12 mouse cellular contexts compared by ENCODE assay signal in genomic region chr15:51720873-51721308, GRCm38 (mm10).
DNase-seq lines count a peak whose midpoint lies in the region; ATAC-seq and TF ChIP-seq lines count a peak whose summit lies in the region.
"Had no signal": no experiment of that assay in that cellular context is flagged by ENCODE, and none has a peak within 500 bp of the region (broad histone marks: within the 10 kb centered on the region; RNA-seq: fewer than 3 reads in every experiment).

No protein-coding gene starts in this region.

- WGBS in cerebellum, adult 2 months: 18% methylated on average over 9 of the region's 9 CpGs
- WGBS in stomach, embryonic 14.5 days: 34% methylated on average over 8 of the region's 9 CpGs
- WGBS in stomach, postnatal 0 days: 50% methylated on average over 9 of the region's 9 CpGs
- WGBS in limb, embryonic 13.5 days: 8% methylated on average over 9 of the region's 9 CpGs

- H3K36me3 ChIP-seq in stomach, embryonic 14.5 days (ENCODE audit: control insufficient read depth, insufficient read depth, low read length): no peaks in the 10 kb centered on the region
- no peaks in the 10 kb centered on the region for H3K36me3 ChIP-seq in stomach, postnatal 0 days (ENCODE audit: control insufficient read depth, insufficient read depth, low read length)
- H3K36me3 ChIP-seq in limb, embryonic 13.5 days: no peaks in the 10 kb centered on the region

- no peaks in the 10 kb centered on the region for H3K4me1 ChIP-seq in cerebellum, adult 2 months (ENCODE audit: control insufficient read depth, insufficient read depth, low read length)
- no peaks in the 10 kb centered on the region for H3K4me1 ChIP-seq in stomach, embryonic 14.5 days (ENCODE audit: control insufficient read depth, insufficient read depth, low read length)
- H3K4me1 ChIP-seq in stomach, postnatal 0 days (replicated peaks; ENCODE audit: control insufficient read depth, insufficient read depth): no peaks in the 10 kb centered on the region
- H3K4me1 ChIP-seq in limb, embryonic 13.5 days: peaks cover 25% of the 10 kb centered on the region

- no peaks in the 10 kb centered on the region for H3K9me3 ChIP-seq in stomach, embryonic 14.5 days (ENCODE audit: control insufficient read depth, low read depth, low read length)
- no peaks in the 10 kb centered on the region for H3K9me3 ChIP-seq in stomach, postnatal 0 days (ENCODE audit: control insufficient read depth, low read length)
- no peaks in the 10 kb centered on the region for H3K9me3 ChIP-seq in limb, embryonic 13.5 days

- no peak overlapping the region for H3K4me3 ChIP-seq in cerebellum, adult 2 months (replicated peaks; ENCODE audit: insufficient read depth, low read depth, low read length)
- H3K4me3 ChIP-seq in stomach, embryonic 14.5 days (ENCODE audit: low read depth, low read length): no peak overlapping the region
- H3K4me3 ChIP-seq in stomach, postnatal 0 days (ENCODE audit: low read depth, low read length): no peak overlapping the region
- no peak overlapping the region for H3K4me3 ChIP-seq in limb, embryonic 13.5 days

- TF ChIP-seq EP300 in stomach, postnatal 0 days (optimal IDR thresholded peaks at IDR 0.05): no peak

- H3K4me2 ChIP-seq in stomach, embryonic 14.5 days (replicated peaks; ENCODE audit: low read depth, low read length): no peak overlapping the region
- H3K4me2 ChIP-seq in stomach, postnatal 0 days (replicated peaks; ENCODE audit: low read depth): no peak overlapping the region
- H3K4me2 ChIP-seq in limb, embryonic 13.5 days (replicated peaks): peak overlapping the region; percentile 37

- TF ChIP-seq CTCF in cerebellum, adult 2 months (IDR thresholded peaks at IDR 0.05; ENCODE audit: borderline replicate concordance, insufficient read depth, low read depth, low read length): no peak
- no peak for TF ChIP-seq CTCF in stomach, postnatal 0 days (IDR thresholded peaks at IDR 0.05; ENCODE audit: low read depth)

- ATAC-seq in stomach, embryonic 14.5 days (ENCODE audit: insufficient number of reproducible peaks, insufficient read depth, low FRiP score, low read depth): no peak
- no peak for ATAC-seq in stomach, postnatal 0 days (ENCODE audit: low FRiP score, low TSS enrichment)
- ATAC-seq in limb, embryonic 13.5 days (ENCODE audit: low FRiP score, low read depth): peak; percentile 82
- no peak for ATAC-seq in inflammation-experienced regulatory T-cells, adult 6 months

- H3K9ac ChIP-seq in stomach, embryonic 14.5 days (replicated peaks; ENCODE audit: low read depth, low read length): no peak overlapping the region
- H3K9ac ChIP-seq in stomach, postnatal 0 days (ENCODE audit: low read length): no peak overlapping the region
- peak overlapping the region; percentile 15; the same call in 1 of the 2 replicates for H3K9ac ChIP-seq in limb, embryonic 13.5 days

- no peaks in the 10 kb centered on the region for H3K27me3 ChIP-seq in cerebellum, adult 2 months (ENCODE audit: control insufficient read depth, insufficient read depth, low read length)
- no peaks in the 10 kb centered on the region for H3K27me3 ChIP-seq in stomach, embryonic 14.5 days (ENCODE audit: control insufficient read depth, insufficient read depth, low read length)
- H3K27me3 ChIP-seq in stomach, postnatal 0 days (ENCODE audit: control insufficient read depth, insufficient read depth, low read length): no peaks in the 10 kb centered on the region
- no peaks in the 10 kb centered on the region for H3K27me3 ChIP-seq in limb, embryonic 13.5 days

- no peak overlapping the region for H3K27ac ChIP-seq in cerebellum, adult 2 months (ENCODE audit: insufficient read depth, low read length)
- H3K27ac ChIP-seq in stomach, embryonic 14.5 days (ENCODE audit: low read length): 0 out of 2 replicates have a peak overlapping the region, but pooled peaks have one; percentile 21
- H3K27ac ChIP-seq in stomach, postnatal 0 days (replicated peaks): no peak overlapping the region
- peak overlapping the region; percentile 85 for H3K27ac ChIP-seq in limb, embryonic 13.5 days

- TF ChIP-seq POLR2A in cerebellum, adult 2 months (IDR thresholded peaks at IDR 0.05; ENCODE audit: borderline replicate concordance, insufficient read depth, low read length): no peak

- peak; percentile 23 to 37 for DNase-seq in cerebellum, postnatal 14 days
- DNase-seq in cerebellum, adult 2 months: no peak
- no peak for DNase-seq in stomach, postnatal 0 days (ENCODE audit: low spot score)
- no peak for DNase-seq in thymus, postnatal 0 days (ENCODE audit: low spot score)
- no peak for DNase-seq in thymus, postnatal 14 days
- DNase-seq: adrenal gland, postnatal 25 days; cerebellum, adult 11 months; heart, adult 11 months; lung, adult 2 months had no signal

Comparison
In these comparisons a context has a peak if more than half of its experiments do, and no peak if none do; other contexts are left out.
1. DNase-seq: peak in cerebellum, postnatal 14 days (2 of 2); none in cerebellum, adult 2 months (0 of 2), stomach, postnatal 0 days (single experiment), thymus, postnatal 0 days (single experiment) and thymus, postnatal 14 days (single experiment).
2. H3K27ac ChIP-seq: peak in stomach, embryonic 14.5 days (single experiment) and limb, embryonic 13.5 days (single experiment); none in cerebellum, adult 2 months (single experiment) and stomach, postnatal 0 days (single experiment).